Mouse (Mus musculus): ENCODE data around the gene Ptger4. TPM values are rescaled to one million over a fixed set of nuclear protein-coding genes. Genes with fewer than 3 reads are reported as not detected.

Gene Ptger4
- polyA plus RNA-seq, 1 experiment from 2014 or later = 6.3 TPM

DNA sequence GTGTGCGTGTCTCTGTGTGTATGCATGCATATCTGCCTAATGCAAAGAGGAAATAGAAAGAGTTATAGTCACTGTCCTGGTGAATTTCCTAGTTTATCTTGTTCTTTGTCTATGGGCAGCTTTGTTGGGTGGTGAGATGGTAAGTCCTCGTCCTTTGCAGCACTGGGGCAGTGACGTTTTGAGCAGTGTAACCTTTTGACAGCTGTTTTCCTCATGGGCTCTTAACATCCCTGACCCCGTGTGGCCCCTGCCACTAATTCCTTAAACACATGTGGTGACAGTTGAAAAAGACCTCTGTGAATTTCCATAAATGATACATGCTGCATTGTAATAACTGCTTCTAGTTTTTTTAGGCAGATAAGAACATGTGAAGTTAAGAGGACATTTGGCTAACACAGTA is 47.3 kb downstream of the Ptger4 start:
- DNase-seq (ENCODE audit: low spot score) (no peak), ATAC-seq (ENCODE audit: low FRiP score, low TSS enrichment) (no peak)
- Histone ChIP-seq H3K4me1 (replicated peaks; ENCODE audit: control insufficient read depth, insufficient read depth) (0 out of 2 replicates have a peak, but pooled peaks cover 2% of the 10 kb centered on the region), H3K27ac (replicated peaks) (peak overlapping the region; percentile 82), H3K36me3 (ENCODE audit: control insufficient read depth, insufficient read depth, low read length) (no peaks in the 10 kb centered on the region), H3K4me3 (ENCODE audit: low read depth, low read length) (no peak overlapping the region), H3K9me3 (ENCODE audit: control insufficient read depth, low read length) (no peaks in the 10 kb centered on the region), H3K4me2 (replicated peaks; ENCODE audit: low read depth) (no peak overlapping the region; the same call in 1 of the 2 replicates), H3K9ac (ENCODE audit: low read length) (no peak overlapping the region), H3K27me3 (ENCODE audit: control insufficient read depth, insufficient read depth, low read length) (no peaks in the 10 kb centered on the region)
- TF ChIP-seq CTCF (IDR thresholded peaks at IDR 0.05; ENCODE audit: low read depth) (no peak), EP300 (optimal IDR thresholded peaks at IDR 0.05) (no peak)
- WGBS = 34% methylated on average over 4 of the region's 4 CpGs

- Histone ChIP-seq H3K27ac (replicated peaks) (peak overlapping the region; percentile 82), H3K9me3 (ENCODE audit: control insufficient read depth, low read length) (no peaks in the 10 kb centered on the region), H3K9ac (ENCODE audit: low read length) (no peak overlapping the region), H3K27me3 (ENCODE audit: control insufficient read depth, insufficient read depth, low read length) (no peaks in the 10 kb centered on the region), H3K4me1 (replicated peaks; ENCODE audit: control insufficient read depth, insufficient read depth) (0 out of 2 replicates have a peak, but pooled peaks cover 2% of the 10 kb centered on the region), H3K36me3 (ENCODE audit: control insufficient read depth, insufficient read depth, low read length) (no peaks in the 10 kb centered on the region), H3K4me2 (replicated peaks; ENCODE audit: low read depth) (peak overlapping the region; percentile 11; the same call in 1 of the 2 replicates), H3K4me3 (ENCODE audit: low read depth, low read length) (no peak overlapping the region)
- DNase-seq (ENCODE audit: low spot score) (peak; percentile 68), ATAC-seq (ENCODE audit: low FRiP score, low TSS enrichment) (peak; percentile 96)
- WGBS = 21% methylated on average over 4 of the region's 4 CpGs
- TF ChIP-seq EP300 (optimal IDR thresholded peaks at IDR 0.05) (no peak), CTCF (IDR thresholded peaks at IDR 0.05; ENCODE audit: low read depth) (no peak)
Observed at GRCm38 (mm10) chr15:5195987-5196514, 47.9 kb downstream of the Ptger4 start.

- H3K27ac ChIP-seq (replicated peaks) = peak overlapping the region; percentile 78
Observed at GRCm38 (mm10) chr15:5194931-5195330, 49.1 kb downstream of the Ptger4 start.

DNA sequence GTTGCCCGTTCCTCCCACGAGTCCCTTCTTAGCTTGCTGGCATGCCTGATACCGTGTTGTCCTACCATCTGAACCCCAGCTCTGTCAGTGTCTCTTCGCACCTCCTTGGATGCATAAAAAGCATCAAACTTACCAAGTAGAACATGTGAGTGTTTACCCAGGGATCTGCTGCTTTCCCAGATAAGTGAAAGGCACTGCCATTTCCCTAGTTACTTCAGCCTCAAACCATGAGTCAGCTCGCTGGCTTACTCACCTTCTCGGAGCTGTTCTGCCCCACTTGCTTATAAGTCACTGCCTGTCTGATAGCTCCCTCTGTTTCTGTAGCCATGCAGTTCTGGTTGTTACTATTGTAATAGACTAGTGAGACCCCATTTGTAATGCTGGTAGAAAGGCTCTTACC is 49.5 kb downstream of the Ptger4 start:
- Histone ChIP-seq H3K4me3 (ENCODE audit: low read depth, low read length) (no peak overlapping the region), H3K27me3 (ENCODE audit: control insufficient read depth, insufficient read depth, low read length) (no peaks in the 10 kb centered on the region), H3K27ac (replicated peaks) (peak overlapping the region; percentile 78), H3K4me1 (replicated peaks; ENCODE audit: control insufficient read depth, insufficient read depth) (0 out of 2 replicates have a peak, but pooled peaks cover 2% of the 10 kb centered on the region), H3K4me2 (replicated peaks; ENCODE audit: low read depth) (no peak overlapping the region), H3K9ac (ENCODE audit: low read length) (no peak overlapping the region), H3K9me3 (ENCODE audit: control insufficient read depth, low read length) (no peaks in the 10 kb centered on the region), H3K36me3 (ENCODE audit: control insufficient read depth, insufficient read depth, low read length) (no peaks in the 10 kb centered on the region)
- WGBS = 67% methylated on average over 6 of the region's 6 CpGs
- ATAC-seq (ENCODE audit: low FRiP score, low TSS enrichment) (peak; percentile 72), DNase-seq (ENCODE audit: low spot score) (peak; percentile 46)
- TF ChIP-seq CTCF (IDR thresholded peaks at IDR 0.05; ENCODE audit: low read depth) = no peak
- no peak for TF ChIP-seq EP300 (optimal IDR thresholded peaks at IDR 0.05)

More at GRCm38 (mm10) chr15:5194931-5195330, 49.1 kb downstream of the Ptger4 start:
- no peak for DNase-seq (ENCODE audit: low spot score)
- 0 out of 2 replicates have a peak, but pooled peaks cover 2% of the 10 kb centered on the region for H3K4me1 ChIP-seq (replicated peaks; ENCODE audit: control insufficient read depth, insufficient read depth)
- no peak overlapping the region for H3K9ac ChIP-seq (ENCODE audit: low read length)
- TF ChIP-seq EP300 (optimal IDR thresholded peaks at IDR 0.05) = no peak
- no peak for ATAC-seq (ENCODE audit: low FRiP score, low TSS enrichment)
- no peak overlapping the region for H3K4me2 ChIP-seq (replicated peaks; ENCODE audit: low read depth)
- H3K9me3 ChIP-seq (ENCODE audit: control insufficient read depth, low read length) = no peaks in the 10 kb centered on the region
- no peaks in the 10 kb centered on the region for H3K27me3 ChIP-seq (ENCODE audit: control insufficient read depth, insufficient read depth, low read length)
- H3K36me3 ChIP-seq (ENCODE audit: control insufficient read depth, insufficient read depth, low read length) = no peaks in the 10 kb centered on the region
- WGBS = 77% methylated on average over 9 of the region's 9 CpGs
- no peak overlapping the region for H3K4me3 ChIP-seq (ENCODE audit: low read depth, low read length)

- Histone ChIP-seq H3K9ac (ENCODE audit: low read length) (no peak overlapping the region), H3K4me2 (replicated peaks; ENCODE audit: low read depth) (no peak overlapping the region), H3K27me3 (ENCODE audit: control insufficient read depth, insufficient read depth, low read length) (no peaks in the 10 kb centered on the region), H3K4me3 (ENCODE audit: low read depth, low read length) (no peak overlapping the region), H3K36me3 (ENCODE audit: control insufficient read depth, insufficient read depth, low read length) (no peaks in the 10 kb centered on the region), H3K27ac (replicated peaks) (peak overlapping the region; percentile 78; the same call in 1 of the 2 replicates), H3K4me1 (replicated peaks; ENCODE audit: control insufficient read depth, insufficient read depth) (0 out of 2 replicates have a peak, but pooled peaks cover 2% of the 10 kb centered on the region), H3K9me3 (ENCODE audit: control insufficient read depth, low read length) (no peaks in the 10 kb centered on the region)
- 63% methylated on average over 3 of the region's 3 CpGs for WGBS
- ATAC-seq (ENCODE audit: low FRiP score, low TSS enrichment) (no peak), DNase-seq (ENCODE audit: low spot score) (no peak)
- TF ChIP-seq EP300 (optimal IDR thresholded peaks at IDR 0.05) (no peak), CTCF (IDR thresholded peaks at IDR 0.05; ENCODE audit: low read depth) (peak; percentile 83)
Observed at GRCm38 (mm10) chr15:5193833-5194232, 50.2 kb downstream of the Ptger4 start.

- Histone ChIP-seq H3K4me1 (replicated peaks; ENCODE audit: control insufficient read depth, insufficient read depth) (0 out of 2 replicates have a peak, but pooled peaks cover 2% of the 10 kb centered on the region), H3K27me3 (ENCODE audit: control insufficient read depth, insufficient read depth, low read length) (no peaks in the 10 kb centered on the region)
- TF ChIP-seq EP300 (optimal IDR thresholded peaks at IDR 0.05) (no peak), CTCF (IDR thresholded peaks at IDR 0.05; ENCODE audit: low read depth) (peak; percentile 52)
Observed at GRCm38 (mm10) chr15:5189504-5190093, 54.4 kb downstream of the Ptger4 start.

More at GRCm38 (mm10) chr15:5189504-5190093, 54.4 kb downstream of the Ptger4 start:
- H3K36me3 ChIP-seq (ENCODE audit: control insufficient read depth, insufficient read depth, low read length) = no peaks in the 10 kb centered on the region
- no peak overlapping the region for H3K4me2 ChIP-seq (replicated peaks; ENCODE audit: low read depth)
- H3K27ac ChIP-seq (replicated peaks) = no peak overlapping the region
- H3K9me3 ChIP-seq (ENCODE audit: control insufficient read depth, low read length) = no peaks in the 10 kb centered on the region
- 51% methylated on average over 10 of the region's 10 CpGs for WGBS
- no peak for ATAC-seq (ENCODE audit: low FRiP score, low TSS enrichment)
- no peak overlapping the region for H3K9ac ChIP-seq (ENCODE audit: low read length)
- no peak overlapping the region for H3K4me3 ChIP-seq (ENCODE audit: low read depth, low read length)
- DNase-seq (ENCODE audit: low spot score) = no peak
